Mouse (Mus musculus) testis, adult 2 months (tissue): ENCODE measurements around the gene Lhb. TPM values are rescaled to one million over a fixed set of nuclear protein-coding genes. Genes with fewer than 3 reads are reported as not detected.

Experiments used
- H3K27ac ChIP-seq: fragments of 200-500 bp; 2 replicates; pipeline ENCODE4 v1.5.1; 2012; ENCODE audit warnings: low read depth, low read length; ENCODE audit not compliant: control insufficient read depth, insufficient read depth
- H3K27me3 ChIP-seq: fragments of 200-500 bp; 2 replicates; pipeline ENCODE4 v1.6.1; 2012; ENCODE audit warnings: mild to moderate bottlenecking, low read length, moderate library complexity; ENCODE audit not compliant: control insufficient read depth, insufficient read depth
- H3K36me3 ChIP-seq: fragments of 200-500 bp; 2 replicates; pipeline ENCODE4 v1.6.1; 2012; ENCODE audit warnings: mild to moderate bottlenecking, low read length; ENCODE audit not compliant: control insufficient read depth, insufficient read depth
- H3K4me1 ChIP-seq: fragments of 200-500 bp; 2 replicates; pipeline ENCODE4 v1.6.1; 2012; ENCODE audit warnings: low read length; ENCODE audit not compliant: control insufficient read depth, insufficient read depth
- H3K4me3 ChIP-seq: fragments of 200-500 bp; 2 replicates; pipeline ENCODE4 v1.5.1; 2012; ENCODE audit warnings: low read depth, mild to moderate bottlenecking, low read length, moderate library complexity, mixed read lengths; ENCODE audit not compliant: control insufficient read depth
- CTCF ChIP-seq: fragments of 200-500 bp; IDR thresholded peaks from 2 replicates; pipeline ENCODE4 v1.5.1; 2012; ENCODE audit warnings: low read depth, mild to moderate bottlenecking, inconsistent platforms, low read length, moderate library complexity; ENCODE audit not compliant: control insufficient read depth, insufficient read depth, insufficient replicate concordance
- POLR2A ChIP-seq: fragments of 200-500 bp; IDR thresholded peaks from 2 replicates; pipeline ENCODE4 v1.6.1; 2012; ENCODE audit warnings: low read depth, mild to moderate bottlenecking, inconsistent platforms, low read length, moderate library complexity; ENCODE audit not compliant: control insufficient read depth
- polyA plus RNA-seq: library from polyadenylated mRNA; depleted of rRNA; stranded (reverse); fragments of >200 nt; gene quantifications from 2 replicates; pipeline ENCODE4 v1.2.3, GENCODE M21; 2012; rRNA removed

Lhb gene
- polyA plus RNA-seq, 1 experiment = 32.8 TPM

GRCm38 (mm10) chr7:45463987-45464778, 43.6 kb downstream of the Lhb start:
- Histone ChIP-seq H3K27ac (no peak overlapping the region), H3K4me3 (no peak overlapping the region), H3K36me3 (no peaks in the 10 kb centered on the region), H3K27me3 (no peaks in the 10 kb centered on the region), H3K4me1 (peaks cover 28% of the 10 kb centered on the region)
- TF ChIP-seq CTCF = no peak
- TF ChIP-seq POLR2A = no peak

- no peak overlapping the region for H3K4me3 ChIP-seq
Observed at GRCm38 (mm10) chr7:45465112-45465511, 44.5 kb downstream of the Lhb start.

GRCm38 (mm10) chr7:45465549-45465948, 44.9 kb downstream of the Lhb start:
- H3K27ac ChIP-seq = no peak overlapping the region
- H3K4me1 ChIP-seq = peaks cover 21% of the 10 kb centered on the region
- no peak for TF ChIP-seq POLR2A
- no peak for TF ChIP-seq CTCF
- H3K36me3 ChIP-seq = no peaks in the 10 kb centered on the region
- H3K27me3 ChIP-seq = no peaks in the 10 kb centered on the region
- no peak overlapping the region for H3K4me3 ChIP-seq

More at GRCm38 (mm10) chr7:45465112-45465511, 44.5 kb downstream of the Lhb start:
- Histone ChIP-seq H3K27ac (no peak overlapping the region), H3K27me3 (no peaks in the 10 kb centered on the region), H3K36me3 (no peaks in the 10 kb centered on the region), H3K4me1 (peaks cover 25% of the 10 kb centered on the region)
- TF ChIP-seq POLR2A (no peak), CTCF (no peak)

- TF ChIP-seq CTCF (no peak), POLR2A (peak; percentile 70)
- H3K36me3 ChIP-seq = no peaks in the 10 kb centered on the region
- H3K27me3 ChIP-seq = no peaks in the 10 kb centered on the region
- H3K4me3 ChIP-seq = peak within 1 kb of the TSS; percentile 92
- H3K27ac ChIP-seq = 0 out of 2 replicates have a peak within 1 kb of the TSS, but pooled peaks have one; percentile 19
- peaks cover 16% of the 10 kb centered on the region for H3K4me1 ChIP-seq
Observed at GRCm38 (mm10) chr7:45466283-45467089, 45.9 kb downstream of the Lhb start, which contains the start of gene Bax. Bax (minus strand) TSS chr7:45466898.

- Histone ChIP-seq H3K27me3 (no peaks in the 10 kb centered on the region), H3K36me3 (no peaks in the 10 kb centered on the region), H3K27ac (0 out of 2 replicates have a peak overlapping the region, but pooled peaks have one; percentile 19), H3K4me3 (peak overlapping the region; percentile 92), H3K4me1 (peaks cover 18% of the 10 kb centered on the region)
- no peak for TF ChIP-seq POLR2A
- TF ChIP-seq CTCF = no peak
Observed at GRCm38 (mm10) chr7:45467090-45467670, 46.6 kb downstream of the Lhb start.

GRCm38 (mm10) chr7:45470869-45471268, 50.2 kb downstream of the Lhb start:
- no peak overlapping the region for H3K4me3 ChIP-seq
- H3K27me3 ChIP-seq = no peaks in the 10 kb centered on the region
- no peak for TF ChIP-seq POLR2A
- TF ChIP-seq CTCF = no peak
- H3K36me3 ChIP-seq = no peaks in the 10 kb centered on the region
- H3K27ac ChIP-seq = peak overlapping the region; percentile 32; the same call in 1 of the 2 replicates
- peaks cover 23% of the 10 kb centered on the region for H3K4me1 ChIP-seq

Other genes with a start within 250 kb of the Lhb start
- gene Gfy, start 241.3 kb upstream of the Lhb start, polyA plus RNA-seq = 3.9 and 5.4 TPM in 2 replicates
- gene Pth2, start 239.8 kb upstream of the Lhb start, polyA plus RNA-seq = 21.9 and 28.2 TPM in 2 replicates
- 78.3 and 81.9 TPM in 2 replicates for gene Ccdc155, start 215.9 kb upstream of the Lhb start, polyA plus RNA-seq
- 1,273 and 1,348 TPM in 2 replicates for gene Dkkl1, start 208.7 kb upstream of the Lhb start, polyA plus RNA-seq
- gene Tead2, start 205.1 kb upstream of the Lhb start, polyA plus RNA-seq = 43.1 and 60.2 TPM in 2 replicates
- gene Cd37, start 181.7 kb upstream of the Lhb start, polyA plus RNA-seq = 78.0 and 87.4 TPM in 2 replicates
- gene Slc6a16, start 179.7 kb upstream of the Lhb start, polyA plus RNA-seq = 76.9 and 81.4 TPM in 2 replicates
- gene Slc6a21, start 143.3 kb upstream of the Lhb start, polyA plus RNA-seq = 785 and 851 TPM in 2 replicates
- 52.2 and 54.8 TPM in 2 replicates for gene Trpm4, start 87.0 kb upstream of the Lhb start, polyA plus RNA-seq
- gene Hrc, start 85.5 kb upstream of the Lhb start, polyA plus RNA-seq = 0.10 and 0.22 TPM in 2 replicates
- gene Ppfia3, start 53.8 kb upstream of the Lhb start, polyA plus RNA-seq = 1.1 and 1.2 TPM in 2 replicates
- gene Lin7b, start 50.2 kb upstream of the Lhb start, polyA plus RNA-seq = 5.7 and 7.3 TPM in 2 replicates
- 180 and 202 TPM in 2 replicates for gene Snrnp70, start 25.1 kb upstream of the Lhb start, polyA plus RNA-seq
- gene Kcna7, start 15.2 kb upstream of the Lhb start, polyA plus RNA-seq = 0.99 and 1.1 TPM in 2 replicates
- 0.19 and 0.25 TPM in 2 replicates for gene Ntf5, start 7.1 kb upstream of the Lhb start, polyA plus RNA-seq
- gene Gys1, start 14.0 kb downstream of the Lhb start, polyA plus RNA-seq = 1.7 and 2.3 TPM in 2 replicates
- 173 and 197 TPM in 2 replicates for gene Ruvbl2, start 17.3 kb downstream of the Lhb start, polyA plus RNA-seq
- gene Ftl1, start 39.1 kb downstream of the Lhb start, polyA plus RNA-seq = 152 and 188 TPM in 2 replicates
- 24.9 and 26.3 TPM in 2 replicates for gene Bax, start 46.1 kb downstream of the Lhb start, polyA plus RNA-seq
- 879 and 1,010 TPM in 2 replicates for gene Tulp2, start 61.1 kb downstream of the Lhb start, polyA plus RNA-seq
- 0.81 TPM in 1 of 2 replicates, not detected in the other for gene Gm45808, start 66.0 kb downstream of the Lhb start, polyA plus RNA-seq
- gene Dhdh, start 68.0 kb downstream of the Lhb start, polyA plus RNA-seq = 3.0 and 3.4 TPM in 2 replicates
- gene Nucb1, start 89.6 kb downstream of the Lhb start, polyA plus RNA-seq = 76.4 and 93.9 TPM in 2 replicates
- 5.9 and 8.5 TPM in 2 replicates for gene Ppp1r15a, start 105.4 kb downstream of the Lhb start, polyA plus RNA-seq
- 12.6 and 12.9 TPM in 2 replicates for gene Plekha4, start 105.5 kb downstream of the Lhb start, polyA plus RNA-seq
- gene Hsd17b14, start 134.1 kb downstream of the Lhb start, polyA plus RNA-seq = 0.37 and 0.45 TPM in 2 replicates
- 39.9 and 44.3 TPM in 2 replicates for gene Bcat2, start 149.3 kb downstream of the Lhb start, polyA plus RNA-seq
- 3.6 and 3.7 TPM in 2 replicates for gene Fgf21, start 194.7 kb downstream of the Lhb start, polyA plus RNA-seq
- 0.08 and 0.21 TPM in 2 replicates for gene Fut1, start 196.5 kb downstream of the Lhb start, polyA plus RNA-seq
- gene Izumo1, start 201.0 kb downstream of the Lhb start, polyA plus RNA-seq = 77.5 and 95.6 TPM in 2 replicates
- gene Rasip1, start 206.7 kb downstream of the Lhb start, polyA plus RNA-seq = 5.1 and 5.4 TPM in 2 replicates
- gene Mamstr, start 219.2 kb downstream of the Lhb start, polyA plus RNA-seq = 0.74 and 1.3 TPM in 2 replicates
- gene Fut2, start 245.6 kb downstream of the Lhb start, polyA plus RNA-seq = 0.37 and 0.42 TPM in 2 replicates